Mouse (Mus musculus) hindbrain, postnatal 0 days (tissue): ENCODE results near the gene Zswim8. TPM values are rescaled to one million over a fixed set of nuclear protein-coding genes. Genes with fewer than 3 reads are reported as not detected.
"Not testable (repeated sequence)": the region's sequence is repeated elsewhere in the genome, so short reads cannot be mapped to it uniquely, and the experiment has no call there.

Source experiments
- ATAC-seq: fragments of 200-750 bp; cut with Nextera tagmentation; 2 replicates; pipeline ENCODE4 v1.8.0; 2017; ENCODE audit warnings: mild to moderate bottlenecking, moderate TSS enrichment, moderate library complexity
- DNase-seq: peaks from one replicate; pipeline ENCODE4 v3.0.0-alpha.2; 2015; ENCODE audit warnings: low spot score
- H3K27ac ChIP-seq: fragments of 300-500 bp; sonication (generic); 2 replicates; pipeline ENCODE4 v1.5.1; 2014; ENCODE audit warnings: mild to moderate bottlenecking
- H3K27me3 ChIP-seq: fragments of 300-500 bp; sonication (generic); 2 replicates; pipeline ENCODE4 v1.6.1; 2014; ENCODE audit warnings: low read length, mixed read lengths; ENCODE audit not compliant: insufficient read depth
- H3K36me3 ChIP-seq: fragments of 300-500 bp; sonication (generic); 2 replicates; pipeline ENCODE4 v1.6.1; 2014; ENCODE audit warnings: low read length, mixed read lengths; ENCODE audit not compliant: insufficient read depth
- H3K4me1 ChIP-seq: fragments of 300-500 bp; sonication (generic); 2 replicates; pipeline ENCODE4 v1.6.1; 2014; ENCODE audit warnings: antibody characterized with exemption, low read length, mixed read lengths; ENCODE audit not compliant: insufficient read depth
- H3K4me2 ChIP-seq: fragments of 300-500 bp; sonication (generic); 2 replicates; pipeline ENCODE4 v1.6.1; 2014; ENCODE audit warnings: low read depth, mild to moderate bottlenecking, low read length, moderate library complexity, mixed read lengths
- H3K4me3 ChIP-seq: fragments of 300-500 bp; sonication (generic); 2 replicates; pipeline ENCODE4 v1.5.1; 2014; ENCODE audit warnings: low read length
- H3K9ac ChIP-seq: fragments of 300-500 bp; sonication (generic); replicated peaks from 2 replicates; pipeline ENCODE4 v1.6.1; 2014; ENCODE audit warnings: mild to moderate bottlenecking, low read length, moderate library complexity, mixed read lengths
- H3K9me3 ChIP-seq: fragments of 300-500 bp; sonication (generic); 2 replicates; pipeline ENCODE4 v1.6.1; 2016; ENCODE audit warnings: low read length, mixed read lengths
- CTCF ChIP-seq: IDR thresholded peaks from 2 replicates; pipeline ENCODE4 v1.5.1; 2016; ENCODE audit warnings: antibody characterized with exemption, control low read depth, low read depth
- WGBS: fragments of 180-500 bp; shearing (Covaris S2); extraction: QIAGEN DNeasy Blood & Tissue Kit; methylation state at CpG from one replicate; pipeline ENCODE4 v1.1.7; 2014; 5-methylcytosine and 5-hydroxymethylcytosine counted together
- polyA plus RNA-seq: library from polyadenylated mRNA; unstranded; fragments of >200 nt; fragmentation: Nextera tagmentation; extraction: Ambion mirVana; gene quantifications from 2 replicates; pipeline ENCODE4 v1.2.1, GENCODE M21; 2015
- total RNA-seq: library from RNA; depleted of rRNA; stranded (reverse); fragments of >200 nt; gene quantifications from 2 replicates; pipeline ENCODE4 v1.2.3, GENCODE M21; 2014

Zswim8 gene
- total and polyA plus RNA-seq, 2 experiments from 2014 or later: 36.8 to 159 TPM

DNA sequence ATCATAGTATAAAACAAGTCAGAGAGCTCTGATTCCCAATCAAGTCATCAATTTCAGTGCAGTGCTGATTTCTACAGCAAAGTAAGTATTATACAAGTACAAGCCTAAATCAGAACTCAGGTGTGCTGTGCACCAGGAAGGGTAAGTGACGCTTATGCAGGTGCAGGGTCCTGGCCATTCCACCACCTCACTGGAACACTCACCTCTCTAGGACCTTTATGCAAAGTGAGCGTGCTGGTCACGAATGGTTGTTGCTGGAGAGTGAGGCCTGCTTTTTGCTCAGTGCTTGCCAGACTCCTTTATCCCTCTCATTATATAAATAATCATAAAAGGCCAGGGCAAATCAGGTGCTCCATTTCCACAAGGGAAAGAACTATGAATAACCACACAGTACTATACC, 7.0 kb upstream of the Zswim8 start:
- H3K9ac ChIP-seq: no peak overlapping the region
- peaks cover 4% of the 10 kb centered on the region; the same call in 1 of the 2 replicates for H3K36me3 ChIP-seq
- H3K4me1 ChIP-seq: peaks cover 18% of the 10 kb centered on the region
- no peaks in the 10 kb centered on the region for H3K27me3 ChIP-seq
- TF ChIP-seq CTCF: no peak
- DNase-seq: no peak
- no peak overlapping the region; the same call in 1 of the 2 replicates for H3K4me2 ChIP-seq
- no peak overlapping the region for H3K27ac ChIP-seq
- H3K4me3 ChIP-seq: no peak overlapping the region
- WGBS: 81% methylated on average over 3 of the region's 3 CpGs
- ATAC-seq: no peak
- H3K9me3 ChIP-seq: no peaks in the 10 kb centered on the region

DNA sequence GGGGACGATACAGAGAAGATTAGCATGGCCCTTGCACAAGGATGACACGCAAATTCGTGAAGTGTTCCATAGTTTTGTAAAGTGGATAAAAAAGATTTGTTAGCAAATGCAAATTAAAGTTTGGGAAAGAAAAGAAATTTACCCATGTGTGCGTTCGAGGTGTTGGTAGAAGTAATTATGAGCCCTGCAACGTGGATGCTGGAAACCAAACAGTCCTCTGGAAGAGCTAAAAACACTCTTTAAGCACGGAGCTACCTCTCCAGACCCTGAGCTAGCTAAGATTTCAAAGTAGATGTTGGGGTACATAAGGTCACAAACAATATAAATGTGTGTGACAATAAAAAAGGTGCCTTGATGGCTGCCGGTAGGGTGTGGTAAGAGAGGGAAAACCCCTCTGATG, 5.8 kb upstream of the Zswim8 start:
- peaks cover 10% of the 10 kb centered on the region for H3K4me1 ChIP-seq
- peak overlapping the region; percentile 84; the same call in 1 of the 2 replicates for H3K9ac ChIP-seq
- H3K4me3 ChIP-seq: no peak overlapping the region
- TF ChIP-seq CTCF: no peak
- 84% methylated on average over 8 of the region's 8 CpGs for WGBS
- peaks cover 4% of the 10 kb centered on the region; the same call in 1 of the 2 replicates for H3K36me3 ChIP-seq
- no peaks in the 10 kb centered on the region for H3K27me3 ChIP-seq
- peak overlapping the region; percentile 65 for H3K4me2 ChIP-seq
- no peak overlapping the region for H3K27ac ChIP-seq
- H3K9me3 ChIP-seq: no peaks in the 10 kb centered on the region
- no peak for DNase-seq
- ATAC-seq: no peak

GRCm38 (mm10) chr14:20702096-20702740, 5.1 kb upstream of the Zswim8 start:
- no peak for DNase-seq
- TF ChIP-seq CTCF: no peak
- 15% methylated on average over 15 of the region's 15 CpGs for whole genome bisulfite sequencing
- Histone ChIP-seq H3K27ac (peak overlapping the region; percentile 88), H3K4me3 (peak overlapping the region; percentile 67), H3K36me3 (peaks cover 4% of the 10 kb centered on the region; the same call in 1 of the 2 replicates), H3K9ac (peak overlapping the region; percentile 84), H3K4me2 (peak overlapping the region; percentile 65), H3K4me1 (peaks cover 6% of the 10 kb centered on the region; the same call in 1 of the 2 replicates), H3K9me3 (no peaks in the 10 kb centered on the region), H3K27me3 (no peaks in the 10 kb centered on the region)
- ATAC-seq: no peak; the same call in 1 of the 2 replicates

DNA sequence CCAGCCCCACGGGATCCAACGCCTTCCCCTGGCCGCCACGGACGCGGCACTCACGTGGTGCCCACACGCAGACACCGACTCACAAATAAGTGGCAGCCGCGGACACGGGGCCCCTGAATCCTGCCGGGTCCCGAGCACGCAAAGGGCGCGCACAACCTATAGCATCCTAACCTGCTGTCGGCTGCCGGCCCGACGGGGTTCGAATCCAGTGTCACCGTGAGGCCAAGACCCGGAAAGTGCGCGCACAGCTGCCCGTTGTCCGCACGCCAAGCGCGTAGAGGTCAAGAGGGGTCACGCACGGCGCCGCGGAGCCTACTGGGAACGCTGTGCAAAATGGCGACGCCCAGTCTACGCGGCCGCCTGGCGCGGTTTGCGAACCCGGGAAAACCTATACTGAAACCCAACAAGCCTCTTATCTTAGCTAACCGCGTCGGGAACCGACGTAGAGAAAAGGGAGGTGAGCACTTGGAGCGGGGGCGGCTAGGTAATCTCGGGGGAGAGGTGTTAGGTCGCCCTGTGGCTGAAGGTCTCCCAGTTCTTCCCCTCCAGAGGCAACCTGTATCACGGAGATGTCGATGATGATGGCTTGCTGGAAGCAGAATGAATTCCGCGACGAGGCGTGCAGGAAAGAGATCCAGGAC, 4.5 kb upstream of the Zswim8 start, which contains the start of gene Chchd1:
Gene Chchd1 (plus strand): TSS at position 266 of the 641 bp plus-strand sequence.
- ATAC-seq (peak; percentile 79), DNase-seq (peak; percentile 92)
- peaks cover 4% of the 10 kb centered on the region; the same call in 1 of the 2 replicates for H3K36me3 ChIP-seq
- peaks cover 6% of the 10 kb centered on the region; the same call in 1 of the 2 replicates for H3K4me1 ChIP-seq
- under 1% methylated on average over 61 of the region's 61 CpGs for WGBS
- peak within 1 kb of the TSS; percentile 88 for H3K27ac ChIP-seq
- no peaks in the 10 kb centered on the region for H3K27me3 ChIP-seq
- peak within 1 kb of the TSS; percentile 65 for H3K4me2 ChIP-seq
- peak; percentile 3; the same call in 1 of the 2 replicates for TF ChIP-seq CTCF
- no peaks in the 10 kb centered on the region for H3K9me3 ChIP-seq
- peak within 1 kb of the TSS; percentile 67 for H3K4me3 ChIP-seq
- H3K9ac ChIP-seq: peak within 1 kb of the TSS; percentile 84

DNA sequence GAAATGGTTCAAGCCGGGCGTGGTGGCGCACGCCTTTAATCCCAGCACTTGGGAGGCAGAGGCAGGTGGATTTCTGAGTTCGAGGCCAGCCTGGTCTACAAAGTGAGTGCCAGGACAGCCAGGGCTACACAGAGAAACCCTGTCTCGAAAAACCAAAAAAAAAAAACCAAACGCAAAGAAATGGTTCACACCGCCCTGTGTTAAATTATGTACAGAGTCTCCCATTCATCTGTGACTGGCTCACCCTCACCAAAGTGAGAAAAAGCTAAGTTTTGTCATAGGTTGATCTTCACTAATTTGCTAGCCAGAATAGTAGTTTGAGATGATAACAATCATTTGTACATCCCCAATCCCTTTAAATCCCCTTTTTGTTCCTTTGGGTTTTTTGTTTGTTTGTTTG, 3.9 kb upstream of the Zswim8 start:
- not testable (repeated sequence) for H3K4me1 ChIP-seq, H3K9me3 ChIP-seq, DNase-seq, ATAC-seq, H3K27me3 ChIP-seq, H3K36me3 ChIP-seq
- peak overlapping the region; percentile 84 for H3K9ac ChIP-seq
- H3K27ac ChIP-seq: peak overlapping the region; percentile 88
- H3K4me2 ChIP-seq: peak overlapping the region; percentile 65
- H3K4me3 ChIP-seq: peak overlapping the region; percentile 67
- 12% methylated on average over 8 of the region's 8 CpGs for WGBS

- no peaks in the 10 kb centered on the region for H3K27me3 ChIP-seq
- H3K4me3 ChIP-seq: peak overlapping the region; percentile 74
- peaks cover 30% of the 10 kb centered on the region for H3K36me3 ChIP-seq
- H3K27ac ChIP-seq: peak overlapping the region; percentile 87; the same call in 1 of the 2 replicates
- TF ChIP-seq CTCF: no peak
- peak overlapping the region; percentile 78 for H3K4me2 ChIP-seq
- 5% methylated on average over 10 of the region's 10 CpGs for WGBS
- no peaks in the 10 kb centered on the region for H3K9me3 ChIP-seq
- ATAC-seq (no peak), DNase-seq (no peak)
- peak overlapping the region; percentile 88 for H3K9ac ChIP-seq
- H3K4me1 ChIP-seq: peaks cover 12% of the 10 kb centered on the region
Measured at GRCm38 (mm10) chr14:20708239-20708638, 887 bp downstream of the Zswim8 start.
